Mouse (Mus musculus): Measurements from ENCODE around the gene Cracr2b.

- no peak for TF ChIP-seq CTCF (IDR thresholded peaks at IDR 0.05; ENCODE audit: low read depth, low read length)
- TF ChIP-seq POLR2A (IDR thresholded peaks at IDR 0.05; ENCODE audit: extremely low read depth, insufficient read depth, low read length): no peak
Measured at GRCm38 (mm10) chr7:141436523-141436892, 24.4 kb upstream of the Cracr2b start.
